Mouse (Mus musculus): Measurements from ENCODE around the gene Lsm4.

GRCm38 (mm10) chr8:70673079-70673856 is at the start of gene Lsm4:
- TF ChIP-seq GATA1 (IDR thresholded peaks at IDR 0.05; ENCODE audit: borderline replicate concordance, low read length) (peak; percentile 64; the same call in 1 of the 3 replicates), FLI1 (IDR thresholded peaks at IDR 0.05; ENCODE audit: low read length) (peak; percentile 90)

Measured in megakaryocyte, embryonic 14.5 days (primary cell).